Mouse (Mus musculus) hindbrain, embryonic 16.5 days (tissue): Measurements from ENCODE around the gene Usp53. TPM values are rescaled to one million over a fixed set of nuclear protein-coding genes. Genes with fewer than 3 reads are reported as not detected.

Experiments used
- ATAC-seq: fragments of 200-750 bp; cut with Nextera tagmentation; 2 replicates; pipeline ENCODE4 v1.8.0; 2017; ENCODE audit warnings: moderate TSS enrichment, moderate library complexity
- H3K27ac ChIP-seq: fragments of 300-500 bp; sonication (generic); 2 replicates; pipeline ENCODE4 v1.5.1; 2014; ENCODE audit warnings: low read depth, mild to moderate bottlenecking, control low read depth, low read length, moderate library complexity
- H3K27me3 ChIP-seq: fragments of 300-500 bp; sonication (generic); replicated peaks from 2 replicates; pipeline ENCODE4 v1.6.1; 2014; ENCODE audit warnings: low read length; ENCODE audit not compliant: control insufficient read depth, insufficient read depth
- H3K36me3 ChIP-seq: fragments of 300-500 bp; sonication (generic); 2 replicates; pipeline ENCODE4 v1.6.1; 2014; ENCODE audit warnings: mild to moderate bottlenecking, low read length, moderate library complexity, mixed read lengths; ENCODE audit not compliant: control insufficient read depth, insufficient read depth
- H3K4me1 ChIP-seq: fragments of 300-500 bp; sonication (generic); 2 replicates; pipeline ENCODE4 v1.6.1; 2014; ENCODE audit warnings: low read depth, low read length; ENCODE audit not compliant: control insufficient read depth, insufficient read depth
- H3K4me2 ChIP-seq: fragments of 300-500 bp; sonication (generic); 2 replicates; pipeline ENCODE4 v1.6.1; 2014; ENCODE audit warnings: mild to moderate bottlenecking, low read length, control low read depth, moderate library complexity
- H3K4me3 ChIP-seq: fragments of 300-500 bp; sonication (generic); 2 replicates; pipeline ENCODE4 v1.5.1; 2014; ENCODE audit warnings: mild to moderate bottlenecking, low read length, control low read depth, moderate library complexity
- H3K9ac ChIP-seq: fragments of 300-500 bp; sonication (generic); 2 replicates; pipeline ENCODE4 v1.6.1; 2014; ENCODE audit warnings: low read depth, mild to moderate bottlenecking, control low read depth, low read length, moderate library complexity
- H3K9me3 ChIP-seq: fragments of 300-500 bp; sonication (generic); 2 replicates; pipeline ENCODE4 v1.6.1; 2014; ENCODE audit warnings: mild to moderate bottlenecking, low read length, moderate library complexity; ENCODE audit not compliant: control insufficient read depth
- WGBS: fragments of 180-500 bp; shearing (Covaris S2); extraction: QIAGEN DNeasy Blood & Tissue Kit; methylation state at CpG from one replicate; pipeline ENCODE4 v1.1.7; 2014; 5-methylcytosine and 5-hydroxymethylcytosine counted together
- polyA plus RNA-seq: library from polyadenylated mRNA; unstranded; fragments of >200 nt; fragmentation: Nextera tagmentation; extraction: Ambion mirVana; gene quantifications from 2 replicates; pipeline ENCODE4 v1.2.1, GENCODE M21; 2015

Gene Usp53
- polyA plus RNA-seq, 1 experiment from 2014 or later = 12.2 TPM

DNA sequence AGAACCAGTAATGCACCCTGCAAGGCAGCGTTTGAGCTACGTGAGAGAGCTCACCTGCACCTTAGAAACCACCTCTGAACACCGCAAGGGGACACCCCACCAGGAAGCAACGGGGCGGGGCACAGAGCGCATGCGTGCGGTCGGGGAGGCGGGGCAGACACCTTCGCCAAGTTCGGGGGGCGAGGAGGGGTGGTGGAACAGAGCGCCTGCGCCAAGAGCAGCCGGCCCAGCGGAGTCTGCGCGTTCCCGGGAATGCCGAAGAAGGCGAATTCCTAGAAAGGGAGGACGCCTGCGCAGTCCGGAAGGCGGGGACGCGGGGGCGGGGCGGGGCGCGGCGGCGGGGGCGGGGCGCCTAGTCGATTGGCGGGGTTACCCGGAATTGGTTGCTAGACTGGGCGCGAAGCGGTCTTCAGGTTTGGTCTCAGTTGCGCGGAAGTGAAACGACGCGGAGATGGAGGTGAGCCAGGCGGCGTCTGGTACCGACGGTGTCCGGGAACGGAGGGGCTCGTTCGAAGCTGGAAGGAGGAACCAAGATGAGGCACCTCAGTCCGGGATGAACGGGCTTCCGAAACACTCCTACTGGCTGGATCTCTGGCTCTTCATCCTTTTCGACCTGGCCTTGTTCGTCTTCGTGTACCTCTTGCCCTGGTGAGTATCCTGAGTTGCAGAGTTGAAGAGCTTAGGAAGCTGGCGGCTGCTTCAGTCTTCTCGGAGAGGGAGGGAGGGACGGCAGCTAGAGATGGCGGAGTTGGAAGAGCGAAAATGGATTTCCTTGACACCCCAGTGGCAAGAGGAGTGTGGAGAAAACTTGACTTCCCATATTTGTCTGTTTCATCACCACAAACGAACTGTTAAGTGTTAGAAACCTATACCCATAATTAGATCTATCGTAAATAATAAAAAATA, 60.0 kb downstream of the Usp53 start, which contains the start of gene 1810037I17Rik:
Gene 1810037I17Rik (plus strand): TSS at position 195 of the 906 bp plus-strand sequence.
- peak; percentile 100 for ATAC-seq
- Histone ChIP-seq H3K9me3 (no peaks in the 10 kb centered on the region), H3K4me1 (peaks cover 2% of the 10 kb centered on the region; the same call in 1 of the 2 replicates), H3K27me3 (no peaks in the 10 kb centered on the region), H3K4me2 (peak within 1 kb of the TSS; percentile 80), H3K4me3 (peak within 1 kb of the TSS; percentile 62), H3K36me3 (no peaks in the 10 kb centered on the region), H3K9ac (peak within 1 kb of the TSS; percentile 72), H3K27ac (peak within 1 kb of the TSS; percentile 75)
- WGBS = under 1% methylated on average over 68 of the region's 68 CpGs

DNA sequence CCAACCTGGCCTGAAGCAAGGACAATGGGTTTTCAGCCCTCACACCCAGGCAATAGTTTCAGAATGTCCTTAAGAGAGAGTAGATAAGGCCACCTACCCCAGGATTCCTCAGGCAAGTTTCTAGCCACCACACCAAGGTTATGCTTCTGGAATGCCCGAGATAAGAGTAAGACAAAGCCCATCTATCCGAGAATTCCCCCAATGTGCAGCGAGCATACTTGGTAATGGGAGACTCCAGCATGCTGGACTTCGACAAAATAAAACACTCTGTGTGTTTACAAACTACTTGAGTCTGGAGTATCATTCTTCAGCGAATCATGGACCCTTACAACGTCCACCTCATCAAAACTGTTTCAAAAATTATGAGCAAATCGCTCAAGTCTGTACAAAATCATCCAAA, 61.2 kb downstream of the Usp53 start:
- 76% methylated on average over 7 of the region's 7 CpGs for WGBS
- Histone ChIP-seq H3K4me3 (no peak overlapping the region), H3K4me1 (peaks cover 2% of the 10 kb centered on the region; the same call in 1 of the 2 replicates), H3K4me2 (peak overlapping the region; percentile 67), H3K27ac (no peak overlapping the region), H3K36me3 (no peaks in the 10 kb centered on the region), H3K9me3 (no peaks in the 10 kb centered on the region), H3K9ac (no peak overlapping the region), H3K27me3 (no peaks in the 10 kb centered on the region)
- no peak for ATAC-seq

DNA sequence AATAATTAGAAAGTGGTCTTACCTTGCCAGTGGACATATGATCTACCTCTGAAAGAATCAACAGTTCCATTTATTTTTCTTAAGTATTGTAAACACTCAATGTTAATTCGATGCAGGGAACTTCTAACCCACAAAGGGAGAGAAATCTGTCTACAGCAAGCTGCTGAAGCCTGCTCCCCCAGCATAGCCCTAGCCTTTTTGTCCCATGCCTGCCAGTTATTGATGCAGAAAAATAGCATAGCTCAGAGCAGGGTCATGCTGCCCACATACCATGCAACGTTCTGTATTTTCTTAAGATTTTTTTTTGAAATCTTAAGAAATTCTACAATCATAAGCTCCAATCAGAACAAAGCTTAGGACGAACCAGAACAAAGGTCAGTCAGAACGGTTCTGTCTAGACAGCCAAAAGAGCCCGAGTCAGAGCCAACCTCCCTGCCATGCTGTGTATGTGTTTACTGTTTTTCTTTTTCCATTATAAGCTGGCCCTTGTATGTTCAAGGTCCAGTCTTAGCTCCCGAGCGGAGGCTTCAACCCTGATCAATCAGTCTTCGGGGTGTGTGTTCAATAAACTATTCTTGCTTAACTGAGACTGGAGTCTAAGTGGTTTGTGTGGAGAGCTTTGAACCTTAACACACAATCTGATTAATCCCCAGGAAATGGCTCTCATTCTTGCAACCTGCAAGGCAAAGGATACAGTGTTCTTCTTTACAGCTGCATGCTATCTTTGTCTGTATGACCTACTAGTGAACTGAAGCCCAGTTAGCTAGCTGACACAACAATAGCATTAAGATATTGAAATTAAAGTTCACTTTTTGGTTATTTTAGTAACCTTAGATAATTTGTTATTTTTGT, 62.4 kb downstream of the Usp53 start:
- Histone ChIP-seq H3K27me3 (no peaks in the 10 kb centered on the region), H3K9ac (no peak overlapping the region), H3K4me2 (no peak overlapping the region), H3K36me3 (no peaks in the 10 kb centered on the region), H3K4me1 (peaks cover 2% of the 10 kb centered on the region; the same call in 1 of the 2 replicates), H3K27ac (no peak overlapping the region), H3K9me3 (no peaks in the 10 kb centered on the region), H3K4me3 (no peak overlapping the region)
- 89% methylated on average over 8 of the region's 8 CpGs for WGBS
- no peak for ATAC-seq

DNA sequence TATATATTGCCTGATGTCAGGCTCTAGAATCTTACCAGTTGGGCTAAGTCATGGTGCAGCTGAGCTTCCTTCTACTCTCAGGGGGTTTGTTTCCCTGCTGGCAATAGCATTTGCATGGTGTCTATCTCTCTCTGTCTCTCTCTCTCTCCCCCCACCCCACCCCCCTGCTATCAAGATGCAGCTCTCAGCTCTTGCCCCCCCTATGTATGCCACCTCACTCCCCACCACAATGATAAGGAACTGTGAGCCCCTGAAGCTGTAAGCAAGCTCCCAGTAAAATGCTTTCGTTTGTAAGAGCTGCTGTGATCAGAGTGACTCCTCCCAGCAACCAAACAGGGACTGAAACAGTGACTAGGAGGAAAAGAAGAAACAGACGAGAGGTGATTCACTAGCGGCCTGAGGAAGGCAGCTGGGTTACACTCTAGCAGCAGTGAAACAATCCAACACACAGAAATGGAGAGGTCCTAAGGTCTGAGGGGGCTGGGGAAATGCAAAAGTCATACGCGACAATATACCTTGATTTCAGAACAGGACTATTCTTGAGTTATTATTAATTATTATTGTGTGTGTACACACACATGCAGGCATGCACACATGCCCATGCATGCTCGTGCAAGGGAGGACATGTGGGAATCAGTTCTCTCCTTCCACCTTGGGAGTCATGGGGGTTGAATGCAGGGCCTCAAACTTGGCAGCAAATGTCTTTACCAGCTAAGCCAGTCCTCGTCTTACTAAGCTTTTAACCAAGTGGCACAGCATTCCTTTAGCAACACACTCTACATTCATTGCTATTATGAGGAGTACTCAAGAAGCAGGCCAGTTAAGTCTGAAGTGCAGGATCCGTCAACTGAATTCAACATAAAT, 63.5 kb downstream of the Usp53 start:
- WGBS = 68% methylated on average over 8 of the region's 8 CpGs
- no peak for ATAC-seq

DNA sequence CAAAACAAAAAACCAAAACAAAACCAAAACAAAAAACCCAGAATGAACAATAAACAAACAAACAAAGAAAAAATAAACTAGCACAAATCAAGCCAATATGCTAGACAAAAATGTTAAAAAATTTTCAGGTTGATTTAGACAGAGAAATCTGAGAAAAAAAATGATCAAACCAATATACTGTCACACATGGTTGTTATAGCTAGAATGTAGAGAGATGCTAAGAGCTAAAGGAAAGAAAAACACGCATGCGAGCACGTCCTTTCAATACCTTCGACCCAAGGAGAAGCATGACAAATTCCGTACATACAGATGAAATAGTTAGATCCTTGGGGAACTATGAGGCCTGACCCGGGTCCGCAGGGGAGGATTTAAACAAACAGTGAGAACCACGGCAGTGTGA, 65.0 kb downstream of the Usp53 start, which contains the start of gene Gm10959:
Gene Gm10959 (minus strand): TSS at position 101 of the 400 bp plus-strand sequence.
- WGBS = 78% methylated on average over 8 of the region's 8 CpGs

More for the DNA sequence above, 63.5 kb downstream of the Usp53 start:
- Histone ChIP-seq H3K9ac (no peak overlapping the region), H3K27ac (no peak overlapping the region), H3K4me2 (no peak overlapping the region), H3K27me3 (no peaks in the 10 kb centered on the region), H3K4me3 (no peak overlapping the region), H3K36me3 (no peaks in the 10 kb centered on the region), H3K9me3 (no peaks in the 10 kb centered on the region), H3K4me1 (no peaks in the 10 kb centered on the region)

DNA sequence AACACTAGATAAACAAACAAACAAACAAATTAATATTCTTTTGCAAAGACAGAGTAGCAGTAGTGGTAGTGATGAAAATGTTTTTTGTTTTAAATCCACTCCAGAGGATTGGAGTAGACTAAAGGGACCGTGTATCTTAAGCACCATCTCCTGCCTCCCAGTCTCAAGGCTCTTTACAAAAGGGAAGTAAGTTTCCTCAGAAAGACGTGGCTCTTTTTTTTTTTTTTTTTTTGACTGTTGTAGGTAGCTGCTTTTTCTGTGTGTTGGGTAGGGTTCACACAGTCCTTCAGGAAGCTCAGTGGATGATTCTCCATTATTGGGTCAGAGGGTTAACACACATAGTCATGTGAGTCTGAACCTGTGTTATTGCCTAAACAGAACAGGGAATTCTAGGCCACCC, 65.6 kb downstream of the Usp53 start:
- WGBS = 78% methylated on average over 2 of the region's 2 CpGs
- H3K4me2 ChIP-seq = no peak overlapping the region

More for the DNA sequence above, 65.0 kb downstream of the Usp53 start, which contains the start of gene Gm10959:
- Histone ChIP-seq H3K4me3 (no peak within 1 kb of the TSS), H3K9ac (no peak within 1 kb of the TSS), H3K4me1 (no peaks in the 10 kb centered on the region), H3K9me3 (no peaks in the 10 kb centered on the region), H3K27ac (no peak within 1 kb of the TSS), H3K27me3 (no peaks in the 10 kb centered on the region), H3K4me2 (no peak within 1 kb of the TSS), H3K36me3 (no peaks in the 10 kb centered on the region)
- ATAC-seq = no peak

GRCm38 (mm10) chr3:122916191-122916680, 68.1 kb downstream of the Usp53 start:
- Histone ChIP-seq H3K9me3 (no peaks in the 10 kb centered on the region), H3K27ac (no peak overlapping the region), H3K4me2 (no peak overlapping the region), H3K4me3 (no peak overlapping the region), H3K9ac (no peak overlapping the region), H3K4me1 (no peaks in the 10 kb centered on the region), H3K27me3 (no peaks in the 10 kb centered on the region), H3K36me3 (no peaks in the 10 kb centered on the region)
- WGBS = 93% methylated on average over 6 of the region's 6 CpGs
- ATAC-seq = no peak

More for the DNA sequence above, 65.6 kb downstream of the Usp53 start:
- H3K27ac ChIP-seq = no peak overlapping the region
- no peak overlapping the region for H3K4me3 ChIP-seq
- H3K9me3 ChIP-seq = no peaks in the 10 kb centered on the region
- H3K27me3 ChIP-seq = no peaks in the 10 kb centered on the region
- no peaks in the 10 kb centered on the region for H3K4me1 ChIP-seq
- no peak for ATAC-seq
- no peak overlapping the region for H3K9ac ChIP-seq
- H3K36me3 ChIP-seq = no peaks in the 10 kb centered on the region

GRCm38 (mm10) chr3:122915493-122915892, 68.8 kb downstream of the Usp53 start:
- 83% methylated on average over 5 of the region's 5 CpGs for WGBS
- Histone ChIP-seq H3K4me3 (no peak overlapping the region), H3K36me3 (no peaks in the 10 kb centered on the region), H3K27me3 (no peaks in the 10 kb centered on the region), H3K4me2 (no peak overlapping the region), H3K9me3 (no peaks in the 10 kb centered on the region), H3K9ac (no peak overlapping the region), H3K27ac (no peak overlapping the region), H3K4me1 (no peaks in the 10 kb centered on the region)
- ATAC-seq = no peak
